Mouse (Mus musculus) kidney, adult 2 months (tissue): ENCODE results near the gene Fam83g.

Experiments used
- CTCF ChIP-seq: fragments of 200-500 bp; conservative IDR thresholded peaks from 2 replicates; pipeline ENCODE4 v1.5.1; 2011; ENCODE audit warnings: low read depth, mild to moderate bottlenecking, control low read depth, low read length, moderate library complexity, mixed read lengths; ENCODE audit not compliant: insufficient read depth, insufficient read length
- POLR2A ChIP-seq: fragments of 200-500 bp; IDR thresholded peaks from one replicate; pipeline ENCODE4 v1.6.1; 2011; ENCODE audit warnings: low read depth, low read length, control low read depth

DNA sequence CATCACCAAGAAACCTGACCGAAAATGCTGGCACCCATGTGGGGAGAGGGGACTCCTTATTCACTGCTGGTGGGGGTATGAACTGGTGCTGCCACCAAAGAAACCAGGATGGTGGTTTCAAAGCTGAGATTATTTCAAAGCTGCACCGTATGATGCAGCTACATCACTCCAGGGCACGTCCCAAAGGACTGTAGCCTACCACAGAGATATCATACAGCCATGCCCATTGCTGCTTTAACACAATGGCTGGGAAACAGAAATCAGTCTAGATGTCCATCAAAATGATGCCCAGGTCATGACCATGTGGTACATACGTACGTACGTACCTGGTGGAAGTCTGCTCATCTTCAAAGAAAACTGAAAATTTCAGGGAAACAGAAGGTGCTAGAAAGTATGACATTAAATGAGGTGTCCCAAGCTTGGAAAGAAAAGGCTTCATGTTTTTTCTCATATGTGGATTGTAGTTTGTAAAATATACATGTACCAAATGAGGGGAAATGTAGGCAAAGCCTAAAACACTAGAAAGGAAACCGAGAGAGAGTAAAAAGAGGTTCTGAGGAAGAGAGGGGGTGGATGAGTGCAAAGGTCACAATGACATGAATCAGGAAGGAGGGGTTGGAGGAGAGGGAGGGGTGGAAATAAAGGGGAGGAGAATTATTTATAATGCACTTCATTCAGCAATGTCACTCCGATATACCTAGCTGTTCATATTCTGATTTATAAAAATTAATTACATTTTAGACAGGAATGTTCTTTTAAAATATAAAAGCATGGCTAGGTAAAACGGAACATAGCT lies 33.2 kb upstream of the Fam83g start:
- no peak for TF ChIP-seq CTCF
- no peak for TF ChIP-seq POLR2A
